14 mouse cellular contexts compared by ENCODE assay signal in the genomic region with DNA sequence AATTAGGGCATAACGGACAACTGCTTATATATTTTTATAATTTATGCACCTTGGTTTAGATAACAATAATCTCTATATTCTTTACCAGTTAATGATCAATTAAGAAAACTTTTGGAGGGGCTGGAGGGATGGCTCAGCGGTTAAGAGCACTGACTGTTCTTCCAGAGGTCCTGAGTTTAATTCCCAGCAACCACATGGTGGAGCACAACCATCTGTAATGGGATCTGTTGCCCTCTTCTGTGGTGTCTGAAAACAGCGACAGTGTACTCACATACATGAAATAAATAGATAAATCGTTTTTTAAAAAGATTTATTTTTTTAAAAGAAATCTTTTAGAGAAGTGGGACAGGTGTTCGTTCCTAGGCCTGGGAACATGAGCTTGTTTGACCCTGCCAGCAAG. TPM values are rescaled to one million over a fixed set of nuclear protein-coding genes. Genes with fewer than 3 reads are reported as not detected.
"Had no signal": no experiment of that assay in that cellular context is flagged by ENCODE, and none has a peak within 500 bp of the region (broad histone marks: within the 10 kb centered on the region; RNA-seq: fewer than 3 reads in every experiment).

No protein-coding gene starts in this region.

- H3K4me3 ChIP-seq: limb, embryonic 13.5 days; neural tube, embryonic 15.5 days had no signal

- H3K4me2 ChIP-seq: limb, embryonic 13.5 days; neural tube, embryonic 15.5 days had no signal

- H3K27ac ChIP-seq: limb, embryonic 13.5 days; liver, embryonic 14.5 days; neural tube, embryonic 15.5 days had no signal

- H3K27me3 ChIP-seq: limb, embryonic 13.5 days; neural tube, embryonic 15.5 days had no signal

- H3K9me3 ChIP-seq: limb, embryonic 13.5 days; neural tube, embryonic 15.5 days had no signal

- H3K9ac ChIP-seq: limb, embryonic 13.5 days; liver, embryonic 14.5 days; neural tube, embryonic 15.5 days had no signal

- H3K36me3 ChIP-seq: limb, embryonic 13.5 days; neural tube, embryonic 15.5 days had no signal

- ATAC-seq: midbrain, embryonic 16.5 days had no signal

- DNase-seq: kidney, adult 8-10 months; kidney, postnatal 36 days; left cerebral cortex, postnatal 4 days; lung, adult 18-20 months; lung, postnatal 14 days; right cerebral cortex, adult 18-20 months; right cerebral cortex, postnatal 25 days; thymus, adult 18-20 months; thymus, postnatal 14 days had no signal

RNA-seq across cellular contexts. Expression of a gene that starts 5.0 kb away (rescaled TPM):
- polyA plus RNA-seq: small intestine, adult 2 months had no signal
